Mouse (Mus musculus): ENCODE data around the gene Gm19345. TPM values are rescaled to one million over a fixed set of nuclear protein-coding genes. Genes with fewer than 3 reads are reported as not detected.

The Gm19345 gene
- polyA plus RNA-seq, 2 experiments from 2014 or later: not detected

- ATAC-seq: no peak
Measured at GRCm38 (mm10) chr7:19829694-19830093, 22.1 kb upstream of the Gm19345 start.

GRCm38 (mm10) chr7:19830682-19831156 is 21.1 kb upstream of the Gm19345 start:
- no peak for ATAC-seq

GRCm38 (mm10) chr7:19831837-19832236 is 20.0 kb upstream of the Gm19345 start:
- ATAC-seq: no peak

DNA sequence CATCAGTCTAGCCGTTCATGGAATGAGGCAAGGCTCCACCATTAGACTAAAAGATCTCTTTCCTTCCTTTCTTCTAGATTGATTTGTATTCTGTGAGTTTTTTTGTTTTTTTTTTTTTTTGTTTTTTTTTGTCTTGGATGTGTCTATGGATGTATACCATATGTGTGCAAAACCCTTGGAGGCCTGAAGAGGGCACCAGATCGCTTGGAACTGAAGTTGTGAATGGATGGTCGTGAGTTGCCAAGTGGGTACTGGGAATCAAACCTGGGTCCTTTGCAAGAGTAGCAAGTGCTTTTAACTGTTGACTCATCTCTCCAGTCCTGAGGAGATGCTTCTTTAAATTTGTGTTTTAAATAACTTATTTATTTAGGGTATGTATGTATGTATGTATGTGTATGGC is 17.7 kb upstream of the Gm19345 start:
- ATAC-seq: no peak

- peak; percentile 61 for ATAC-seq
Measured at GRCm38 (mm10) chr7:19836843-19837242, 15.0 kb upstream of the Gm19345 start.

DNA sequence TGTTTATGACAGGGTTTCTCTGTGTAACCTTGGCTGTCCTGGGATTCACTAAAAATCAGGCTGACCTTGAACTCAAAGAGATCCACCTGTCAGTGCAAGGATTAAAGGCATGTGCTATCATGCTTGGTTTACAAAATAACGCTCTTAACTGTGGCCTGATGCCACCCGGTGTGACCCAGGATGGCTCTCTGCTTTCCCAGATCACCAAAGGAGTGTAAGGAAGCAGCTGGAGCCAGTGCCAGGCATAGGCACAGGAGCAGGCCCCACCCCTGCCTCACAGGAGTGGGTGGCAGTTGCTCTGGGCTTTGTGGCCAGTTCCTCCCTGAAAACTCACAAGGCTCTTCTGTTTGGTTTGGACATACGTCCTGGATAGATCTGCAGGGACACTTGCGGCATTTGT is 11.4 kb upstream of the Gm19345 start:
- ATAC-seq: no peak

GRCm38 (mm10) chr7:19840936-19841335 is 10.9 kb upstream of the Gm19345 start:
- ATAC-seq: no peak

DNA sequence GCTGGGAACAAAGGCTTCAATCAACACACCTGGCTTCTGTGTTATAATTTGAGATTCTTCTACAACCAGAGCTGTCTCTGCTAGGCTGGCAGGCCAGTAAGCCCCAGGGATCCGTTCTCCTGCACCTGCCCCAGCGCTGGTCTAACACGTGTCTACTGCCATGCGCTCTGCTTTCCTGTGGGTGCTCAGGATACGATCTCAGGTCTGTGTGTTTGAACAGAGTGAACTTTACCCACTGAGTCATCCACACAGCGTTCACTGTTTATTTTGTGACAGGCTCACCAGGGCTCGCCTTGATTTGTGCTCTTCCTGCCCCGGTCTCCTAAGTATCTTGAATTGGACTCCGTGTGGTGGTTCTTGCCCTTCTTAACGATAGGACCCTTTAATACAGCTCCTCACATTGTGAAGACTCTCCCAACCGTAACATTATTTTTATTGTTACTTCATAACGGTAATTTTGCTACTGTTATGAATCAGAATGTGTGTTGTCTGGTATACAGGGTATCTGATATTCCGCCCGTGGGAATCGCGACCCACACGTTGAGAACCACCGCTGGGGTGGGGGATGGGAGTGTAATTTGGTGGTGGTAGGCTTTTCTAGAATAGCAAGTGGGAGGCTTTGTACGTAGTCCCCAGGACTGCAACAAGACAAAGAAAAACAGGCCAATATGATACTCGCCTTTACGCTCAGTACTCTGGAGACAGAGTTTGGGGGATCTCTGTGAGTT is 10.0 kb upstream of the Gm19345 start:
- peak; percentile 27 for ATAC-seq

- ATAC-seq: no peak
Measured at GRCm38 (mm10) chr7:19842885-19843504, 8.8 kb upstream of the Gm19345 start.

GRCm38 (mm10) chr7:19843561-19843960 is 8.2 kb upstream of the Gm19345 start:
- peak; percentile 71 for ATAC-seq

- peak; percentile 64 for ATAC-seq
Measured at GRCm38 (mm10) chr7:19844521-19845171, 7.2 kb upstream of the Gm19345 start.

DNA sequence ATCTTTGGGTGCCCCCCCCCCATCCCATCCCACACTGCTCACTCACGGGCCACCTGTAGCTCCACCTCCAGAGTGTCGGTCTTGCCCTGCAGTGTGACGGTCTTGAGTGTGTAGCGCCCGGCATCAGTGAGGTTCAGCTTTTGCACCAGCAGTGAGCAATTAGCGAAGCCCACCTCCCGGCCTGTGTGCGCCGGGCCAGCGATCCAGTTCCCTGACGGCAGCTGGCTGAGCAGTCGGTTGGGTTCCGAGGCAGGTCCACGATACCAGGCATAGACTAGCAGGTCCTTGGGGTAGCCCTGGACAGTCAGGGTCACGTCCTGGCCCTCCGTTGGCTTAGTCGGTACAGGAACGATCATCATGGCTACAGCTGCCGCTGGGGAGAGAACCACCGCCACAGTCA is 1.7 kb downstream of the Gm19345 start:
- ATAC-seq: no peak

- ATAC-seq: peak; percentile 82
Measured at GRCm38 (mm10) chr7:19855663-19856062, 3.9 kb downstream of the Gm19345 start.

GRCm38 (mm10) chr7:19856283-19856682 is 4.5 kb downstream of the Gm19345 start:
- ATAC-seq: no peak

DNA sequence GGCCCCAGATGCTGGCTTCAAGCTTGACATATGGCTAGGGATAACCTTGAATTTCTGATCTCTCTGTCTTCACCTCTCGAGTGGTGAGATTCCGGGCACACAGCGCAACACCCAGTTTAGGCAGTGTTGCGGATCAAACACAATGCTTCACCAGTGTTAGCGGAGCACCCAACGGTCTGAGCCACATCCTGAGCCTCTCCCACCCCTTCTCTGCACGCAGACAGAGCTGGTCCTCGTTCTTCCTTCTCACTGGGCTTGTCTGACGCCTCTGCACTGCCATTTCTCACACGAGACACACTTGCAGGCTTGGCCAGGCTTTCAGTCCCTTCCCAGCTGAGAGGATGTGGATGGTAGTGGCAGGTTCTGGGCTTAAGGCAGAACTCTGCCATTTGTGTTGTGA is 7.9 kb downstream of the Gm19345 start:
- ATAC-seq: no peak

DNA sequence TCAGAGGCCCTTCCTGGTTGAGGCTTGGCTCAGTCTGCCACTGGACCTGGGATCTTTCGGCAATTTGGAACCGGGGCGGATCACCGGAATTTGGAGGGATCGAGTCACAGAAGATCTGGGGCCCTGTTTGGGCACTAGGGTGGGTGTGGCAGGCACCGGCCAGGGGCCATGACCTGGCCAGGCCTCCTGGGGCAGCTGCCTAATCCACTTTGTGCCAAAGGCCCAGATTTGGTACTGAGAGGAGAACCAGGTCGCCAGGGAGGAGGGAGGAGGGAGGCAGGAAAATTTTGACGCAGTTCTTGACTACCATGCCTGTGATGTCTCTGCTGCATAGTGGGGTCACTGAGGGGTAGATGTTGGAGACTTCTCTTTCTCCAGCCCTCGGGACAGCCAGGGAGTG is 9.4 kb downstream of the Gm19345 start, which contains the start of gene Ceacam16:
Gene Ceacam16, minus strand, starts transcription at position 101 of the 400 bp plus-strand sequence.
- no peak for ATAC-seq

- no peak for ATAC-seq
Measured at GRCm38 (mm10) chr7:19864241-19864640, 12.4 kb downstream of the Gm19345 start.

DNA sequence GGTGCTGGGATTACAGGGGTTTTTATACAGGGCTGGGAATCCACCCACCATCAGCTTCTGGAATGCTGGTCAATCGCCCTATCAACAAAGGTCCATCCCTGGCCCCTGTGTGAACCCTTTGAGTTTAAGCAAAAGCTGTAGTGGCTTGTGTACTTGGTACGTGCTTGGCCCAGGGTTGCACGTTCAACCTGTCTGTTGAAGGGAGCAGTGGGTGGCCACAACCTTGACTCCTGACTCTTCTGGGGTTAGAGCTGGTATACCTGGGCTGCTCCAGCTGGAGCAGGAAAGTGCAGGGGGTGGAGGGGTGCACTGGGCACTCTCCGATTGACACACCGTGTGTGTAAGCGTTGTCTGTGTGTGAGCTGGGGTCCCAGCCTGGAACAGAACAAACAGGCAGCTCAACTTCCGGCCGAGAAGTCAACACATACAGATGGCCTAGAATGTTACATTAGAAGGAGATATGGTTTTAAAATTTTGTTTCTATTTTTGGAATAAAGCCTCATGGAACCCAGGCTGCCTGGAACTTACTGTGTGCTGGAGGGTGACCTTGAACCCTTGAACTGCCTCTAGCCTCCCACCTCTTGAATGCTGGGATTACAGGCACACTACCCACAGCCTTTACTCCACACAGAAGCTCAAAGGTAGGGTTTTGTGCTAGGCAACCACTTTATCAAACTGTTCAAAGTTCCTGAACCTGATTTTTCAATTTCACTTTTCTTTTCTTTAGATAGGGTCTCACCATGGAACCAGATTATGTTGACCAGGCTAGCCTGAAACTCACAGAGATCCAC is 13.6 kb downstream of the Gm19345 start:
- ATAC-seq: no peak

DNA sequence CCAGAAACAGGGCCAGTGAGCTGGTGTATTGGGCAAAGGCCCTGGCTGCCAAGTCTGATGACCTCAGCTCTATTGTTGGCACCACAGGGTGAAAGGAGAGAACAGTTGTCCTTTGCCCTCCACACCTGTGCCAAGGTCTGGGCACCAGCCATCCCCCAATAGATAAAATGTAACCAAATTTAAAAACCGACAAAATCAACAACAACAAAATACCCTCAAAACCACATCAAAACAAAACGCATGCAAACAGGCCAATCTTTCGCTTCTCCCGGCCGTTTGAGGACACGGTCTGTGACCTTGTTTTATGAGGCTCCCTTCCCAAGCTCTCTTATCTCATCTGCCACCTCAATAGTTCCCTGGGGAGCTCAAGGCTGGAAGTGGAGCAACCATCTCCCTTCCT is 14.7 kb downstream of the Gm19345 start:
- no peak for ATAC-seq

DNA sequence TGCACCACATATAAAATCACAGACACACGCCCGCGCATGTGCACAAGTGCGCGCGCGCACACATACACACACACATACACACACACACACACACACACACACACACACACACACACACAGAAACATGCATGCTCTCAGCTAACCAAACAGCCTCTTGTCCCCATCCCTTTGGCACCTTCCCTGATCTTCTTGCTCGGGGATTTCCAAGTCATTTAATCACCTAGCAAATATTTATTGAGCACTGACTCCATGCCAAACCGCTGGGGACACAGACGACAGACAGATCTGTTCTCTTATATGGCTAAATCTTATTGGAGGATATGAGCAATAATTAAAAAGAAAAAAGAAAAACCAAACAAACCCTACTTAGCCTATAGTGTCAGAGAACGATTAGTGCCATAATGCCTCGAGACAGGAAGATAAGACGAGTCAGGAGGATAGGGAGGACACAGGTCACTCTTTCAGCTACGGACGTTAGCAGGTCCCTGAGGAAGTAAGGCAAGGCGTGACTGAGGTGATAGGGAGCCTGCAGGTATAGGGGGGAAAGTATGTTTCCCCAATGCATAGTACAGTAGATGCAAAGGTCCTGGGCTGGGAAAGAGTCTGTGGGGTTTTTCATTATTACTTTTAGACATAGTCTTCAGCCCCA is 16.1 kb downstream of the Gm19345 start:
- ATAC-seq: no peak

DNA sequence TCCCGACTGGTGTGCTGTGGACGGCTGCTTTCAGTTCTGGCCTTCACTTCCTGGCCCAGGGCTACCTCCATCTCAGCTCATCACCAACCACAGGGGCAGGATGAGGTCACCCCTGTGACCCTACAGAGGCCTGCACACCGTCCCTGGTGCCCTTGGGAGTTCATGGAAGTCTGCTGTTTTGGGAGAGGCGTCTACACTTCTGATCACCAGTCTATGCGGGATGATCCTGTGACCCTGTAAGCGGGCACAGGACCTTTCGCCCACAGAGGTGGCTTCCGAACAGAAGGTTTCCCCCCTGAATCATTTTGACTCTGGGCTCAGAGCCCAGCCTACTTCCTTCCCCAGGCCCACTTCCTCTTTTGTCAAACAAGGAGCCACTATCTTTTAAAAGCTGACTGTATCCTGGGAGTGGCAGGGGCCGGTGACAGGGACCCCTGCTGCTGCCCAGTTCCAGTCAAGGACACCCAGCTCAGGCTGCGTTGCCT is 19.4 kb downstream of the Gm19345 start:
- peak; percentile 77 for ATAC-seq

- ATAC-seq: no peak
Measured at GRCm38 (mm10) chr7:19871943-19872601, 20.3 kb downstream of the Gm19345 start.
